Mouse (Mus musculus): Measurements from ENCODE around the gene Insc. TPM values are rescaled to one million over a fixed set of nuclear protein-coding genes. Genes with fewer than 3 reads are reported as not detected.

The Insc gene
- polyA plus RNA-seq, 1 experiment from 2014 or later: 0.21 TPM

DNA sequence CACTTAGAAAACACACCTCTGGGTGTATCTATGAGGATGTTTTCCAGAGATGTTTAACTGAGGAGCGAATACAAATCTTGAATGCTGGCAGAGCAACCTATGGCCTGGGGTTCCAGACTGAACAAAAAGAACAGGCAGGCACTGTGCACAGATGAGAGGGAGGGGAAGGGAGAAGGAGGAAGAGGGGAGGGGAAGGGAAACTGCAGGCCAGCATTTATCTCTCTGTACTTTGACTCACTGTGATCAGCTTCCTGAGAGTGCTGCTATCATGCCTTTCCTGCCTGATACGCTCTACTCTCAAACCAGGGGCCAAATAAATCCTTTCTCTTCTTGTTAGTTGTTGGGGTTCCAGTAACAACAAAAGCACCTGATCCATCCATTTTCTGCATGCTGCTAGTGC is 110.7 kb downstream of the Insc start:
- CTCF ChIA-PET: no interaction called here
- TF ChIP-seq CTCF (IDR thresholded peaks at IDR 0.05): no peak
- in situ Hi-C loops (cut with MboI; ENCODE audit: low pct_unique_long_range_greater_than_20kb): no loop called here
- peaks cover 4% of the 10 kb centered on the region for H3K27me3 ChIP-seq
- POLR2A ChIA-PET: no interaction called here
- no peak for DNase-seq (ENCODE audit: low read depth, low spot score)
- ATAC-seq: no peak

GRCm38 (mm10) chr7:114860858-114861523 is 117.5 kb downstream of the Insc start:
- no peak for TF ChIP-seq CTCF (IDR thresholded peaks at IDR 0.05)
- ChIA-PET CTCF (no interaction called here), POLR2A (no interaction called here)
- in situ Hi-C loops (cut with MboI; ENCODE audit: low pct_unique_long_range_greater_than_20kb): no loop called here
- no peak for ATAC-seq
- H3K27me3 ChIP-seq: peaks cover 8% of the 10 kb centered on the region
- no peak for DNase-seq (ENCODE audit: low read depth, low spot score)

DNA sequence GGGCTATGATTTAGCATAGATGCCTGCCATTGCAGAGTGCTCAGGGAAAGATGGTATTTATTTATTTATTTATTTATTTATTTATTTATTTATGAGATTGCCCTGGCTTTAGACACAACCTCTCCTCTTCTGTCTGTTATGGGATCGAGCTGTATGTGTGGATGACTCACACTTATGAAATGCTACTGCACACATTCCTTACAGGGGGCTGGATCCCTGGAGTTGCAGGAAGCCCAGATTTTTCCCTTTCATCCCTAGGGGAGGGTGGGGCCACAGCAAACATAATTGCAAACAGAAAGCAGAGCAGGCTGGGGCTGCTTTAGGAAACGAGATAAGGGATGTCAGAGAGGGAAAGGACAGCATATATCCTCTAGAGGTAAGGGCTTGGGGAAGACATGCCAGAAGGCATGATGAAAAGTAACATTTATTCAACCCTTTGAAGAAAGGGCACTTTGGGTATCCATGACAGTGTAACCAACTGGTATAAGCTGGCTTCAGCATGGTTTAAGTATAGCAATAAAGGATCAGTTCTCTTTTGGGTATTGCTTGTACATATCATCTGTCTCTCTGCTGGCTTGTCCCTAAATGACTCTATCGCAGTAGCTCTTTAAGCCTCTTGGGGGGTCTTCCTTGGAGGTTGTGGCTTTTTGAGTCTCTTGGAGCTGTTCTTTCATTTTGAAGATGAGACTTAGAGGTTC is 130.0 kb downstream of the Insc start:
- in situ Hi-C loops (cut with MboI; ENCODE audit: low pct_unique_long_range_greater_than_20kb): no loop called here
- DNase-seq (ENCODE audit: low read depth, low spot score): no peak
- H3K27me3 ChIP-seq: peaks cover 16% of the 10 kb centered on the region
- CTCF ChIA-PET: interaction anchor here (0.7 kb wide), 1 partner anchor 1172 kb away, joined by 4 read pairs; no protein-coding TSS in a partner anchor
- no peak for TF ChIP-seq CTCF (IDR thresholded peaks at IDR 0.05)
- POLR2A ChIA-PET: no interaction called here
- ATAC-seq: no peak

DNA sequence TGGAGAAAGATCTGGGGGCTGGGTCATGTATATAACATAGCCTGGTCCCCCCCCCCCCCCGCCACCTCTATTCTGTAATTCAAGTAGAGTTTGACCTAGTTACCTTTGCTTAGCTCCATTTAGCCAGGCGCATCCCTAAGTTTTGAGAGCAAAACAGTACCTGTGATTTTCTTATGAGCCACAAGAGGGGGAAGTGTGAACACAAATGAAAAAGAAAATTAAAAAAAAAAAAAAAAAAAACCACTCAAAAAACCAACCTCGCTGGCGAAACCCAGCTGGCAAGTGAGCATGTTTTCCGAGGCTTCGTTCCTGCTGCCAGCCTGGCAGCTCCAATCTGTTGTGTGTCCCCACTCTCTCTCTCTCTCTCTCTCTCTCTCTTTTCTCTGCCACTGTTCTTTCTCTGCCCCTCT is 130.5 kb downstream of the Insc start:
- POLR2A ChIA-PET: no interaction called here
- TF ChIP-seq CTCF (IDR thresholded peaks at IDR 0.05): peak; percentile 26
- DNase-seq (ENCODE audit: low read depth, low spot score): no peak

GRCm38 (mm10) chr7:114874579-114874978 is 131.1 kb downstream of the Insc start:
- no peak for ATAC-seq
- CTCF ChIA-PET: no interaction called here
- in situ Hi-C loops (cut with MboI; ENCODE audit: low pct_unique_long_range_greater_than_20kb): no loop called here
- POLR2A ChIA-PET: no interaction called here
- DNase-seq (ENCODE audit: low read depth, low spot score): no peak
- H3K27me3 ChIP-seq: peaks cover 16% of the 10 kb centered on the region
- no peak for TF ChIP-seq CTCF (IDR thresholded peaks at IDR 0.05)

More for the DNA sequence above, 130.5 kb downstream of the Insc start:
- no peak for ATAC-seq
- CTCF ChIA-PET: interaction anchor here (0.7 kb wide), 1 partner anchor 1171 kb away, joined by 4 read pairs; no protein-coding TSS in a partner anchor
- peaks cover 17% of the 10 kb centered on the region for H3K27me3 ChIP-seq
- in situ Hi-C loops (cut with MboI; ENCODE audit: low pct_unique_long_range_greater_than_20kb): no loop called here

- in situ Hi-C loops (cut with MboI; ENCODE audit: low pct_unique_long_range_greater_than_20kb): no loop called here
- ChIA-PET POLR2A (no interaction called here), CTCF (no interaction called here)
- H3K27me3 ChIP-seq: peaks cover 23% of the 10 kb centered on the region
- DNase-seq (ENCODE audit: low read depth, low spot score) (no peak), ATAC-seq (no peak)
- no peak for TF ChIP-seq CTCF (IDR thresholded peaks at IDR 0.05)
Measured at GRCm38 (mm10) chr7:114883602-114884001, 140.1 kb downstream of the Insc start.

- no peak for TF ChIP-seq CTCF (IDR thresholded peaks at IDR 0.05)
- no peaks in the 10 kb centered on the region for H3K27me3 ChIP-seq
- in situ Hi-C loops (cut with MboI; ENCODE audit: low pct_unique_long_range_greater_than_20kb): no loop called here
- no peak for ATAC-seq
- ChIA-PET CTCF (no interaction called here), POLR2A (no interaction called here)
- DNase-seq (ENCODE audit: low read depth, low spot score): no peak
Measured at GRCm38 (mm10) chr7:114886933-114887332, 143.4 kb downstream of the Insc start.

GRCm38 (mm10) chr7:114890215-114890614 is 146.7 kb downstream of the Insc start:
- no peak for ATAC-seq
- CTCF ChIA-PET: interaction anchor here (1.1 kb wide), 1 partner anchor 9 kb away, joined by 4 read pairs; no protein-coding TSS in a partner anchor
- in situ Hi-C loops (cut with MboI; ENCODE audit: low pct_unique_long_range_greater_than_20kb): no loop called here
- no peak for DNase-seq (ENCODE audit: low read depth, low spot score)
- POLR2A ChIA-PET: no interaction called here
- H3K27me3 ChIP-seq: peaks cover 2% of the 10 kb centered on the region
- no peak for TF ChIP-seq CTCF (IDR thresholded peaks at IDR 0.05)

- in situ Hi-C loops (cut with MboI; ENCODE audit: low pct_unique_long_range_greater_than_20kb): no loop called here
- H3K27me3 ChIP-seq: peaks cover 5% of the 10 kb centered on the region
- DNase-seq (ENCODE audit: low read depth, low spot score) (no peak), ATAC-seq (no peak)
- TF ChIP-seq CTCF (IDR thresholded peaks at IDR 0.05): no peak
- POLR2A ChIA-PET: no interaction called here
- CTCF ChIA-PET: no interaction called here
Measured at GRCm38 (mm10) chr7:114892618-114893257, 149.2 kb downstream of the Insc start.

- no peak for TF ChIP-seq CTCF (IDR thresholded peaks at IDR 0.05)
- ChIA-PET CTCF (no interaction called here), POLR2A (no interaction called here)
- ATAC-seq (no peak), DNase-seq (ENCODE audit: low read depth, low spot score) (no peak)
- H3K27me3 ChIP-seq: peaks cover 5% of the 10 kb centered on the region
- in situ Hi-C loops (cut with MboI; ENCODE audit: low pct_unique_long_range_greater_than_20kb): no loop called here
Measured at GRCm38 (mm10) chr7:114893889-114894288, 150.4 kb downstream of the Insc start.

Measured in Patski (cell line).